Mouse (Mus musculus) ES-CJ7 (cell line): ENCODE measurements around the gene Rnf126.
"Not testable (repeated sequence)": the region's sequence is repeated elsewhere in the genome, so short reads cannot be mapped to it uniquely, and the experiment has no call there.

Experiments
- DNase-seq: peaks from one replicate; pipeline ENCODE4 v3.0.0; 2011; ENCODE audit warnings: low read depth, low spot score

Rnf126 gene

GRCm38 (mm10) chr10:79766001-79766507 lies 698 bp downstream of the Rnf126 start:
- no peak for DNase-seq

GRCm38 (mm10) chr10:79765228-79765745 lies 1.5 kb downstream of the Rnf126 start:
- no peak for DNase-seq

- no peak for DNase-seq
These were observed 2.5 kb downstream of the Rnf126 start for GRCm38 (mm10) chr10:79764234-79764633.

- no peak for DNase-seq
These were observed 3.9 kb downstream of the Rnf126 start for GRCm38 (mm10) chr10:79762875-79763274.

GRCm38 (mm10) chr10:79760603-79761143 lies 6.1 kb downstream of the Rnf126 start:
- no peak for DNase-seq

- DNase-seq: not testable (repeated sequence)
These were observed 7.1 kb downstream of the Rnf126 start for GRCm38 (mm10) chr10:79759675-79760074.

GRCm38 (mm10) chr10:79756660-79757059 lies 10.1 kb downstream of the Rnf126 start:
- no peak for DNase-seq

- DNase-seq: no peak
These were observed 10.9 kb downstream of the Rnf126 start for GRCm38 (mm10) chr10:79755854-79756253.

- peak; percentile 76 for DNase-seq
These were observed 11.8 kb downstream of the Rnf126 start, which contains the start of gene Fgf22 for GRCm38 (mm10) chr10:79754856-79755516. Gene Fgf22, plus strand, starts transcription at chr10:79755076.

GRCm38 (mm10) chr10:79748496-79748895 lies 18.3 kb downstream of the Rnf126 start:
- no peak for DNase-seq

- DNase-seq: no peak
These were observed 20.0 kb downstream of the Rnf126 start for GRCm38 (mm10) chr10:79746774-79747151.

- peak; percentile 99 for DNase-seq
These were observed 20.6 kb downstream of the Rnf126 start, which contains the start of gene Polrmt for GRCm38 (mm10) chr10:79745898-79746773. Gene Polrmt, minus strand, starts transcription at chr10:79746581.

GRCm38 (mm10) chr10:79745411-79745810 lies 21.3 kb downstream of the Rnf126 start:
- no peak for DNase-seq

- DNase-seq: no peak
These were observed 22.9 kb downstream of the Rnf126 start for GRCm38 (mm10) chr10:79743650-79744365.

GRCm38 (mm10) chr10:79743161-79743560 lies 23.6 kb downstream of the Rnf126 start:
- no peak for DNase-seq

GRCm38 (mm10) chr10:79740863-79741262 lies 25.9 kb downstream of the Rnf126 start:
- no peak for DNase-seq

- DNase-seq: peak; percentile 56
These were observed 27.5 kb downstream of the Rnf126 start for GRCm38 (mm10) chr10:79739234-79739633.

GRCm38 (mm10) chr10:79738259-79738658 lies 28.5 kb downstream of the Rnf126 start:
- DNase-seq: no peak

- DNase-seq: no peak
These were observed 30.0 kb downstream of the Rnf126 start for GRCm38 (mm10) chr10:79736706-79737105.

- no peak for DNase-seq
These were observed 31.4 kb downstream of the Rnf126 start for GRCm38 (mm10) chr10:79735361-79735760.

- no peak for DNase-seq
These were observed 32.9 kb downstream of the Rnf126 start for GRCm38 (mm10) chr10:79733847-79734246.
